Mouse (Mus musculus) heart, adult 18-20 months (tissue): ENCODE measurements around the gene Pla1a. TPM values are rescaled to one million over a fixed set of nuclear protein-coding genes. Genes with fewer than 3 reads are reported as not detected.

Experiments
- DNase-seq, 2 experiments: peaks; one replicate each; pipeline ENCODE4 v3.0.0; 2021 to 2022; ENCODE audit warnings: mixed read lengths in 1 of 2
- total RNA-seq, 2 experiments: library from RNA; stranded (reverse); gene quantifications; 2 replicates each; pipeline ENCODE4 v1.2.3; 2021

Pla1a gene
- total RNA-seq, 2 experiments from 2014 or later = 6.2 to 8.7 TPM

- DNase-seq = no peak
These were observed 43.6 kb downstream of the Pla1a start for GRCm38 (mm10) chr16:38389284-38389893.

- no peak for DNase-seq
These were observed 44.2 kb downstream of the Pla1a start for GRCm38 (mm10) chr16:38388757-38389156.

- no peak for DNase-seq
These were observed 45.6 kb downstream of the Pla1a start for GRCm38 (mm10) chr16:38387389-38387788.

- DNase-seq = no peak
These were observed 47.2 kb downstream of the Pla1a start for GRCm38 (mm10) chr16:38385700-38386099.

GRCm38 (mm10) chr16:38385184-38385634, 47.7 kb downstream of the Pla1a start:
- DNase-seq = no peak

- DNase-seq = no peak
These were observed 49.3 kb downstream of the Pla1a start for GRCm38 (mm10) chr16:38383683-38384082.

- DNase-seq = no peak
These were observed 53.0 kb downstream of the Pla1a start for GRCm38 (mm10) chr16:38379926-38380325.

- DNase-seq = no peak
These were observed 53.5 kb downstream of the Pla1a start for GRCm38 (mm10) chr16:38379493-38379892.

- DNase-seq = no peak
These were observed 53.9 kb downstream of the Pla1a start for GRCm38 (mm10) chr16:38379088-38379487.

- DNase-seq = no peak
These were observed 54.4 kb downstream of the Pla1a start for GRCm38 (mm10) chr16:38378591-38378990.

- DNase-seq = peak in 1 of 2 experiments; percentile 25
These were observed 55.4 kb downstream of the Pla1a start for GRCm38 (mm10) chr16:38377546-38377945.

GRCm38 (mm10) chr16:38376841-38377249, 56.1 kb downstream of the Pla1a start:
- DNase-seq = no peak

GRCm38 (mm10) chr16:38376163-38376840, 56.6 kb downstream of the Pla1a start:
- peak; percentile 50 to 57 for DNase-seq

- DNase-seq = no peak
These were observed 57.8 kb downstream of the Pla1a start for GRCm38 (mm10) chr16:38375182-38375581.

- DNase-seq = peak in 1 of 2 experiments; percentile 40
These were observed 58.4 kb downstream of the Pla1a start for GRCm38 (mm10) chr16:38374379-38375140.

GRCm38 (mm10) chr16:38373941-38374340, 59.0 kb downstream of the Pla1a start:
- DNase-seq = no peak

- DNase-seq = peak; percentile 52 to 73
These were observed 59.5 kb downstream of the Pla1a start for GRCm38 (mm10) chr16:38373439-38373838.

GRCm38 (mm10) chr16:38372876-38373275, 60.1 kb downstream of the Pla1a start:
- DNase-seq = no peak

GRCm38 (mm10) chr16:38371705-38372296, 61.1 kb downstream of the Pla1a start:
- no peak for DNase-seq

GRCm38 (mm10) chr16:38370633-38371374, 62.1 kb downstream of the Pla1a start:
- peak; percentile 39 to 61 for DNase-seq

GRCm38 (mm10) chr16:38369992-38370484, 62.9 kb downstream of the Pla1a start:
- no peak for DNase-seq

- no peak for DNase-seq
These were observed 63.5 kb downstream of the Pla1a start for GRCm38 (mm10) chr16:38369431-38369830.
